Mouse (Mus musculus): ENCODE results near the gene Fam189b. TPM values are rescaled to one million over a fixed set of nuclear protein-coding genes. Genes with fewer than 3 reads are reported as not detected.

Gene Fam189b
- 38.8 TPM for polyA plus RNA-seq (2015; fragmentation: Illumina TruSeq; extraction: RNeasy Lipid Tissue Mini Kit (QIAGEN cat#74804); ENCODE audit: low read depth, low replicate concordance)

DNA sequence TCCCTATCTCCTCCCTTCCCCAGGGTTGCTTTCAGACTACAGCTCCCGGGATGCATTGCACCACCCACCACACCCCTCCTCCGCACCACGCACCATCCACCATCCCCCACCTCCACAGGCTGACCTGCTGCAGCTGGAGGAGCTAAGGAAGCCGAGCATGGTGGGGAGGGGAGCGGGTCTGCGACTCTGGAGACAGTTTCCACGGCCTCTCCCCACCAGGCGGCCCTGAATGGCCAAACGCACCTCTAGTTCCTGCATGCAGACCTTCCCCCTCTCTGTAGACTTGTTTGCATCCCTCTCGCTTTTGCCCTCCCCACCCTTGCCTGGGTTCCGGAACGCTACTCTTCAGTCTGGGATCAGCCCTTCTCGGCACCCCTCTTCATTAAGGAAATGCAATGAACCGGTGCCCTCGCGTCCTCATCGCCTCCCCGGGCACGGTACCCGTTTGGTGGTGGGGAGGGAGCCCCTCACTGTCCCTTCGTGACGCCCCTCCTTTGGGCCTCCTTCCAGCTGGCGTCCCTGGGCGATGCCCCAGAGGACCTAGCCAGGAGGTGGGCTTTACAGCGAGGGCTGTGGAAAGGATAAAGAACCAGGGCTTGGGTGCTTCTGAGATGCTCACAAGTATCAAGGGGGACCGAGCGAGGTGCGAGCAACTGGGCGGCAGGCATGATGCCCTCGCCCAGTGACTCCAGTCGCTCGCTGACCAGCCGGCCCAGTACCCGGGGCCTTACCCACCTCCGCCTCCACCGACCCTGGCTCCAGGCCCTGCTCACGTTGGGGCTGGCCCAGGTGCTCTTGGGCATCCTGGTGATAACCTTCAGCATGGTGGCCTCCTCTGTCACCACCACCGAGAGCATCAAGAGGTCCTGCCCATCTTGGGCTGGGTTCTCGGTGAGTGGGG is at the start of gene Fam189b:
Gene Fam189b, plus strand, starts transcription at position 86 of the 901 bp plus-strand sequence.

DNA sequence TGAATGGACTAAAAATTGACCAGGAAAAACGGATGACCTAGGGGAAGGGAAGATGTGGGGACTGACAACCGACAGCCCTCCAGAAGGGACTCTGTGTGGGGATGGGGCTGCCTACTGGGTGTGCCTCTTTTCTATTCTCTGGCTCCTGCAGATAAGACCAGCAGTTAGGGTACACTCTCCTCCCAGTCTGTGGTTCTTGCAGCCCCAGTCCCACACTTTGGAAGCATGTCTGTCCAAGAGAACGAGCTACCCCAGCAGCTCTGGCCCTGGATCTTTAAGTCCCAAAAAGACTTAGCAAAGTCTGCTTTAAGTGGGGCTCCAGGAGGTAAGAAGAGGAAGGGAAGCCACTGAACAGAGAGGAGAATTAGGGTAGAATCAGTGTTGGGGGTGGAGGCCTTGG is 47.0 kb upstream of the Fam189b start, which contains the start of gene Pklr:
Gene Pklr, plus strand, starts transcription at position 185 of the 400 bp plus-strand sequence.

GRCm38 (mm10) chr3:89159616-89160344 is 23.2 kb upstream of the Fam189b start, which contains the start of gene Hcn3:
TSS of gene Hcn3 (minus strand) at chr3:89160196.

GRCm38 (mm10) chr3:89164506-89165267 is 18.3 kb upstream of the Fam189b start, which contains the start of gene Clk2:
TSS of gene Clk2 (plus strand) at chr3:89164795.

DNA sequence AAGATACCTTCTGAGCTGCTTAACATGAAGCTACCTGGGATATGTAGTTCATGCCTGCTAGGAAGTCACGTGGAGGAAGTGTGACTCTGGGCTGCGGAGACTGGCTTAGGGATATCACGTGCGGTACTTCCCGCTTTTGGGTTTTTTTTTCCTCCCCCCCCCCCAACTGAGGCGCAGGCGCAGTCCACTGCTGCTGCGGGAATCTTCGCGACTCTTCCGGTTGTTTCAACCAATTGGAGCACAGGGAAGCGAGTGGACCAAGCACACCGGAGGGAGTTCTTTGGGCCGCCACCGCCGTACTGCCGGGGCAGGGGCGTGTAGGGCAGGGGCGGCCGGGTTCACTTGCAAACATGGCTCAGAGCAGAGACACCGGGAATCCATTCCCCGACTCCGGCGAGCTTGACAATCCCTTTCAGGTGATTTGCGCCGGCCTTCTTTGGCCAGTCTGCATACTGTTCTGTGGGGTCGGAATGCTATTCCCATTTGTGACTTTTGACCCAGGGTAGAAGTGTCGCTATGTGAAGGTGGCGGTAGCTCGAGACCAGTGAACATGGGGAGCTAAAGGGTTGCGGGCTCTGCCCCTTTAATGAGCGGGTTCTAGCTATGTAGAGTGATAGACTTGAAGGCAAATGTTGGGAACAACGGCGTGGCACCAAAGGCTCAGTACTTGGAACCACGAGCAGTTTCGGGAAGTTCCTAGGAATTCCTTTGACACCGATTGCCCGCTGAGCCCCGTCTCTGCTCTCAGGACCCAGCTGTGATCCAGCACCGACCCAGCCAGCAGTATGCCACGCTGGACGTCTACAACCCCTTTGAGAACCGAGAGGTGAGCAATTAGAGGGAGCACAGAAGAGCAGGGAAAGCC is 5.5 kb upstream of the Fam189b start, which contains the start of gene Scamp3:
Gene Scamp3, plus strand, starts transcription at position 232 of the 865 bp plus-strand sequence.

GRCm38 (mm10) chr3:89202253-89203141 is 19.6 kb downstream of the Fam189b start, which contains the start of gene Gba:
TSS of gene Gba (plus strand) at chr3:89202928.

DNA sequence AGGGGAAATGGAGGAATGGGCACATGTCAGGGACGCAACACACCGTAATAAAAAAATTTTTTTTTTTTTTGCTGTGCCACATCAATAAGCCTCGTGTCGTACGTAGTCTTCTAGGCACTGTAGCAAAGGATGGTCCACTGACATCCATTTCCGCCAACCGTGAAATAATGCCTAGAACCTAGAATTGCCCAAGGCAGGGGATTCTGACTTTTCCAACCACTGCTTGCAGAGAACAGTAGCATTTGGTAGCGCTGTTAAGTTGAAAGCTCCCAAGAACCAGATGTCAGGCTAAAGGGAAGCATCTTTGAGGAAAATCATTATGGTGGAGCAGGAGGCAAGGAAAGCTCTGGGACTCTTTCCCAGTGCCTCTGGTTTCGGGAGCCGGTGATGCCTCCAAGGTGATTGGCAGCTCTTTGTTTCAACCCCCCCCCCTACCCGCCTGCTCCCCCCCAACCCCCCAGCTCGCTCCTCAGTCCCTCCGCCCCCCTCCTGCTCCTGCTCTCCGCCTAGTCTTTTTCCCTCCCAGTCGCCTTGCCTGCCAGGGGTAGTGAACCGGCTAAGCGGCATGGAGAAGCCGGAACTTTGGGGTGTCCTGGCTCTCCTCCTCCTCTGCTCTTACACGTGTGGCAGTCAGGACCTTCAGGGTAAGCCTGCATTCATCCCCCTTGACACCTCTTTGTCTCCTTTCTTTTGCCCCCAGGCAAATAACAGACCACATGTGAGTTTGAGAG is 31.9 kb downstream of the Fam189b start, which contains the start of gene Thbs3:
Gene Thbs3, plus strand, starts transcription at position 500 of the 731 bp plus-strand sequence.

DNA sequence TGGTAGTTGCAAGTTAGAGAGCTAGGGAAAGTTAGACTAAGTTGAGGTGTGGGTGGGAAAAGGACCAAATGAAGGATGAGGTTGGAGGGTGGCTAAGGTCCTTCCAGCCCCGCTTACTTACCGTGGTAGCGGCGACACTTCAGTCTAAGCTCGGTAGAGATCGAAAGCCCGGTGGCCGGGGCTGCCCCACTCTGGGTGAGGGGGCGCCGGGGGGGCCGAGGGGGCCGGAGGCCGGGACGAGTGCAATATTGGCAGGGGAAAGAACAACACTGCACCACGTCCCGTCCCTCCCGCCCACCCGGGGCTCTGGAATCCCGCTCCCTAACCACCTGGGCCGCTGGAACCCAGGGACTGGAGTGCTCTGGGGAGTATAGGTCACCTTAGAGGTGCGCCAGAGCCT is 44.0 kb downstream of the Fam189b start, which contains the start of gene Mtx1:
Gene Mtx1, minus strand, starts transcription at position 189 of the 400 bp plus-strand sequence.

DNA sequence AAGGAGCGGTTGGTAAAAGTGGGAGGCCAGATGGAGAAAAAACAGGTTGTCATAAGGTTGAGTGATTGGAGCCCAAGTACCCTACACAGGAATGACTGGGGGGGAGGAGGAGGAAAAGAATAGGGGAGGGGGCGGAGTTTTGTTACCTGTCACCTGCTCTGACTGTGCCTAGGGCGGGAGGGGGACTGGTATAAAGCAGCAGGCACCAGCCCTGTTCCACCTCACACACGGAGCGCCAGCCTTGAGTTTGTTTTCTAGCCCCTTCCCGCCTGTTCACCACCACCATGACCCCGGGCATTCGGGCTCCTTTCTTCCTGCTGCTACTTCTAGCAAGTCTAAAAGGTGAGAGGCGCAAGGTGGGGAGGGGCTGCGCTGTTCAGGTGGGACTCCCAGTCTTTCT is 45.9 kb downstream of the Fam189b start, which contains the start of gene Muc1:
Gene Muc1, plus strand, starts transcription at position 222 of the 400 bp plus-strand sequence.

Other genes starting within 250 kb of the Fam189b start
- 33.9 TPM for gene Ash1l, start 232.5 kb upstream of the Fam189b start, polyA plus RNA-seq (2015; fragmentation: Illumina TruSeq; extraction: RNeasy Lipid Tissue Mini Kit (QIAGEN cat#74804); ENCODE audit: low read depth, low replicate concordance)
- 140 TPM for gene Dap3, start 232.0 kb upstream of the Fam189b start, polyA plus RNA-seq (2015; fragmentation: Illumina TruSeq; extraction: RNeasy Lipid Tissue Mini Kit (QIAGEN cat#74804); ENCODE audit: low read depth, low replicate concordance)
- 130 TPM for gene Rusc1, start 89.8 kb upstream of the Fam189b start, polyA plus RNA-seq (2015; fragmentation: Illumina TruSeq; extraction: RNeasy Lipid Tissue Mini Kit (QIAGEN cat#74804); ENCODE audit: low read depth, low replicate concordance)
- gene Gm43738, start 82.0 kb upstream of the Fam189b start, polyA plus RNA-seq (2015; fragmentation: Illumina TruSeq; extraction: RNeasy Lipid Tissue Mini Kit (QIAGEN cat#74804); ENCODE audit: low read depth, low replicate concordance): not detected
- 98.7 TPM for gene Fdps, start 81.2 kb upstream of the Fam189b start, polyA plus RNA-seq (2015; fragmentation: Illumina TruSeq; extraction: RNeasy Lipid Tissue Mini Kit (QIAGEN cat#74804); ENCODE audit: low read depth, low replicate concordance)
- not detected for gene Pklr, start 47.0 kb upstream of the Fam189b start, polyA plus RNA-seq (2015; fragmentation: Illumina TruSeq; extraction: RNeasy Lipid Tissue Mini Kit (QIAGEN cat#74804); ENCODE audit: low read depth, low replicate concordance)
- 8.9 TPM for gene Hcn3, start 22.9 kb upstream of the Fam189b start, polyA plus RNA-seq (2015; fragmentation: Illumina TruSeq; extraction: RNeasy Lipid Tissue Mini Kit (QIAGEN cat#74804); ENCODE audit: low read depth, low replicate concordance)
- 35.8 TPM for gene Clk2, start 18.3 kb upstream of the Fam189b start, polyA plus RNA-seq (2015; fragmentation: Illumina TruSeq; extraction: RNeasy Lipid Tissue Mini Kit (QIAGEN cat#74804); ENCODE audit: low read depth, low replicate concordance)
- gene Scamp3, start 5.7 kb upstream of the Fam189b start, polyA plus RNA-seq (2015; fragmentation: Illumina TruSeq; extraction: RNeasy Lipid Tissue Mini Kit (QIAGEN cat#74804); ENCODE audit: low read depth, low replicate concordance): 70.0 TPM
- gene Gba, start 19.8 kb downstream of the Fam189b start, polyA plus RNA-seq (2015; fragmentation: Illumina TruSeq; extraction: RNeasy Lipid Tissue Mini Kit (QIAGEN cat#74804); ENCODE audit: low read depth, low replicate concordance): 53.9 TPM
- 26.1 TPM for gene Thbs3, start 32.0 kb downstream of the Fam189b start, polyA plus RNA-seq (2015; fragmentation: Illumina TruSeq; extraction: RNeasy Lipid Tissue Mini Kit (QIAGEN cat#74804); ENCODE audit: low read depth, low replicate concordance)
- gene Mtx1, start 43.9 kb downstream of the Fam189b start, polyA plus RNA-seq (2015; fragmentation: Illumina TruSeq; extraction: RNeasy Lipid Tissue Mini Kit (QIAGEN cat#74804); ENCODE audit: low read depth, low replicate concordance): 99.5 TPM
- 0.33 TPM for gene Muc1, start 45.9 kb downstream of the Fam189b start, polyA plus RNA-seq (2015; fragmentation: Illumina TruSeq; extraction: RNeasy Lipid Tissue Mini Kit (QIAGEN cat#74804); ENCODE audit: low read depth, low replicate concordance)
- 68.5 TPM for gene Krtcap2, start 62.8 kb downstream of the Fam189b start, polyA plus RNA-seq (2015; fragmentation: Illumina TruSeq; extraction: RNeasy Lipid Tissue Mini Kit (QIAGEN cat#74804); ENCODE audit: low read depth, low replicate concordance)
- 53.6 TPM for gene Trim46, start 63.2 kb downstream of the Fam189b start, polyA plus RNA-seq (2015; fragmentation: Illumina TruSeq; extraction: RNeasy Lipid Tissue Mini Kit (QIAGEN cat#74804); ENCODE audit: low read depth, low replicate concordance)
- gene Dpm3, start 76.2 kb downstream of the Fam189b start, polyA plus RNA-seq (2015; fragmentation: Illumina TruSeq; extraction: RNeasy Lipid Tissue Mini Kit (QIAGEN cat#74804); ENCODE audit: low read depth, low replicate concordance): 107 TPM
- 61.6 TPM for gene Slc50a1, start 87.4 kb downstream of the Fam189b start, polyA plus RNA-seq (2015; fragmentation: Illumina TruSeq; extraction: RNeasy Lipid Tissue Mini Kit (QIAGEN cat#74804); ENCODE audit: low read depth, low replicate concordance)
- 9.0 TPM for gene Efna1, start 98.0 kb downstream of the Fam189b start, polyA plus RNA-seq (2015; fragmentation: Illumina TruSeq; extraction: RNeasy Lipid Tissue Mini Kit (QIAGEN cat#74804); ENCODE audit: low read depth, low replicate concordance)
- 43.7 TPM for gene Efna3, start 139.8 kb downstream of the Fam189b start, polyA plus RNA-seq (2015; fragmentation: Illumina TruSeq; extraction: RNeasy Lipid Tissue Mini Kit (QIAGEN cat#74804); ENCODE audit: low read depth, low replicate concordance)
- not detected for gene Efna4, start 154.9 kb downstream of the Fam189b start, polyA plus RNA-seq (2015; fragmentation: Illumina TruSeq; extraction: RNeasy Lipid Tissue Mini Kit (QIAGEN cat#74804); ENCODE audit: low read depth, low replicate concordance)
- 137 TPM for gene Adam15, start 166.9 kb downstream of the Fam189b start, polyA plus RNA-seq (2015; fragmentation: Illumina TruSeq; extraction: RNeasy Lipid Tissue Mini Kit (QIAGEN cat#74804); ENCODE audit: low read depth, low replicate concordance)
- 0.19 TPM for gene Dcst2, start 178.8 kb downstream of the Fam189b start, polyA plus RNA-seq (2015; fragmentation: Illumina TruSeq; extraction: RNeasy Lipid Tissue Mini Kit (QIAGEN cat#74804); ENCODE audit: low read depth, low replicate concordance)
- gene Dcst1, start 182.1 kb downstream of the Fam189b start, polyA plus RNA-seq (2015; fragmentation: Illumina TruSeq; extraction: RNeasy Lipid Tissue Mini Kit (QIAGEN cat#74804); ENCODE audit: low read depth, low replicate concordance): not detected
- gene Zbtb7b, start 211.6 kb downstream of the Fam189b start, polyA plus RNA-seq (2015; fragmentation: Illumina TruSeq; extraction: RNeasy Lipid Tissue Mini Kit (QIAGEN cat#74804); ENCODE audit: low read depth, low replicate concordance): 17.3 TPM
- 5.2 TPM for gene Lenep, start 219.7 kb downstream of the Fam189b start, polyA plus RNA-seq (2015; fragmentation: Illumina TruSeq; extraction: RNeasy Lipid Tissue Mini Kit (QIAGEN cat#74804); ENCODE audit: low read depth, low replicate concordance)
- 29.1 TPM for gene Flad1, start 228.7 kb downstream of the Fam189b start, polyA plus RNA-seq (2015; fragmentation: Illumina TruSeq; extraction: RNeasy Lipid Tissue Mini Kit (QIAGEN cat#74804); ENCODE audit: low read depth, low replicate concordance)
- 4.6 TPM for gene Cks1b, start 235.2 kb downstream of the Fam189b start, polyA plus RNA-seq (2015; fragmentation: Illumina TruSeq; extraction: RNeasy Lipid Tissue Mini Kit (QIAGEN cat#74804); ENCODE audit: low read depth, low replicate concordance)
- 11.6 TPM for gene Shc1, start 235.3 kb downstream of the Fam189b start, polyA plus RNA-seq (2015; fragmentation: Illumina TruSeq; extraction: RNeasy Lipid Tissue Mini Kit (QIAGEN cat#74804); ENCODE audit: low read depth, low replicate concordance)
- gene Pygo2, start 247.1 kb downstream of the Fam189b start, polyA plus RNA-seq (2015; fragmentation: Illumina TruSeq; extraction: RNeasy Lipid Tissue Mini Kit (QIAGEN cat#74804); ENCODE audit: low read depth, low replicate concordance): 35.5 TPM